Mouse (Mus musculus) CH12.LX (cell line): ENCODE measurements around the gene Hist1h3b. TPM values are rescaled to one million over a fixed set of nuclear protein-coding genes. Genes with fewer than 3 reads are reported as not detected.
A peak's percentile ranks its signal among the peaks of the same experiment; 100 is the strongest.

Experiments used
- DNase-seq: peaks from one replicate; pipeline ENCODE4 v3.0.0-alpha.2; 2013; ENCODE audit errors: extremely low read depth
- H3K27ac ChIP-seq: 2 replicates; pipeline ENCODE4 v1.5.1; 2012; ENCODE audit warnings: low read depth, mild to moderate bottlenecking, control low read depth, moderate library complexity; ENCODE audit not compliant: insufficient read depth
- H3K27me3 ChIP-seq: replicated peaks from 2 replicates; pipeline ENCODE3; 2012; ENCODE audit warnings: inconsistent platforms
- H3K36me3 ChIP-seq, 2 experiments: replicated peaks in 1 of 2; 2 replicates each; pipeline versions ENCODE3 to v1.6.1; 2012; ENCODE audit warnings: inconsistent platforms in 1 of 2, low read length in 1 of 2, mild to moderate bottlenecking in 1 of 2, mixed read lengths in 1 of 2, moderate library complexity in 1 of 2; ENCODE audit not compliant: control insufficient read depth in 1 of 2, insufficient read depth in 1 of 2
- H3K4me1 ChIP-seq, 2 experiments: 2 replicates each; pipeline ENCODE4 v1.6.1; 2012; ENCODE audit warnings: inconsistent platforms in 1 of 2, moderate library complexity in 1 of 2; ENCODE audit not compliant: insufficient read depth in 2 of 2, control insufficient read depth in 1 of 2
- H3K4me2 ChIP-seq: 2 replicates; pipeline ENCODE4 v1.6.1; 2012; ENCODE audit warnings: low read depth, mild to moderate bottlenecking, control low read depth; ENCODE audit not compliant: poor library complexity, insufficient read depth, severe bottlenecking
- H3K4me3 ChIP-seq, 3 experiments: fragments of 150-350 bp in 1 of 3; sonication (generic) in 1 of 3; replicated peaks in 1 of 3; 2 replicates each; pipeline versions ENCODE3 to v1.5.1; 2011 to 2012; ENCODE audit warnings: low read depth in 2 of 3, low read length in 2 of 3, mild to moderate bottlenecking in 2 of 3, moderate library complexity in 2 of 3, control low read depth in 1 of 3, improper control_type of control experiment in 1 of 3, inconsistent platforms in 1 of 3, mixed read lengths in 1 of 3; ENCODE audit not compliant: poor library complexity in 1 of 3
- H3K79me2 ChIP-seq: replicated peaks from 2 replicates; pipeline ENCODE4 v1.6.1; 2012; ENCODE audit warnings: mild to moderate bottlenecking, moderate library complexity; ENCODE audit not compliant: control insufficient read depth, poor library complexity, insufficient read depth, severe bottlenecking; ENCODE audit errors: extremely low read depth
- H3K9ac ChIP-seq: 2 replicates; pipeline ENCODE4 v1.6.1; 2012; ENCODE audit warnings: low read depth, mild to moderate bottlenecking, control low read depth, moderate library complexity; ENCODE audit not compliant: insufficient read depth
- H3K9me3 ChIP-seq: replicated peaks from 2 replicates; pipeline ENCODE3; 2012; ENCODE audit warnings: low read length, inconsistent platforms, mixed read lengths
- BHLHE40 ChIP-seq: IDR thresholded peaks from 2 replicates; pipeline ENCODE4 v1.6.1; 2011; ENCODE audit warnings: mild to moderate bottlenecking, low read depth, low read length, improper control_type of control experiment
- CHD1 ChIP-seq: IDR thresholded peaks from 2 replicates; pipeline ENCODE4 v1.6.1; 2012; ENCODE audit warnings: low read depth, low read length, improper control_type of control experiment, inconsistent platforms
- CHD2 ChIP-seq: IDR thresholded peaks from 2 replicates; pipeline ENCODE4 v1.6.1; 2011; ENCODE audit warnings: low read length, improper control_type of control experiment
- CTCF ChIP-seq, 2 experiments: IDR thresholded peaks in 1 of 2; conservative IDR thresholded peaks in 1 of 2; 2 replicates each; pipeline ENCODE4 v1.5.1; 2011 to 2012; ENCODE audit warnings: low read depth in 2 of 2, low read length in 2 of 2, improper control_type of control experiment in 1 of 2, inconsistent platforms in 1 of 2, mild to moderate bottlenecking in 1 of 2, moderate library complexity in 1 of 2
- E2F4 ChIP-seq: IDR thresholded peaks from 2 replicates; pipeline ENCODE4 v1.6.1; 2011; ENCODE audit warnings: low read depth, low read length, improper control_type of control experiment; ENCODE audit not compliant: insufficient replicate concordance
- ELF1 ChIP-seq: IDR thresholded peaks from 2 replicates; pipeline ENCODE4 v1.6.1; 2014; ENCODE audit warnings: low read depth, mild to moderate bottlenecking, inconsistent platforms, low read length, improper control_type of control experiment
- EP300 ChIP-seq: IDR thresholded peaks from 2 replicates; pipeline ENCODE4 v1.6.1; 2011; ENCODE audit warnings: low read length, improper control_type of control experiment
- ETS1 ChIP-seq: conservative IDR thresholded peaks from 2 replicates; pipeline ENCODE4 v1.6.1; 2012; ENCODE audit warnings: low read depth, mild to moderate bottlenecking, inconsistent platforms, low read length, improper control_type of control experiment, moderate library complexity
- GABPA ChIP-seq: IDR thresholded peaks from 2 replicates; pipeline ENCODE4 v1.6.1; 2012; ENCODE audit warnings: low read depth, low read length, improper control_type of control experiment, inconsistent platforms; ENCODE audit not compliant: insufficient replicate concordance
- HCFC1 ChIP-seq: IDR thresholded peaks from 2 replicates; pipeline ENCODE4 v1.6.1; 2012; ENCODE audit warnings: low read depth, mild to moderate bottlenecking, inconsistent platforms, low read length, improper control_type of control experiment
- IRF4 ChIP-seq: IDR thresholded peaks from 2 replicates; pipeline ENCODE4 v1.6.1; 2014; ENCODE audit warnings: low read depth, mild to moderate bottlenecking, inconsistent platforms, low read length, improper control_type of control experiment
- JUN ChIP-seq: IDR thresholded peaks from 2 replicates; pipeline ENCODE4 v1.6.1; 2011; ENCODE audit warnings: low read depth, mild to moderate bottlenecking, low read length, improper control_type of control experiment, moderate library complexity; ENCODE audit not compliant: insufficient read depth
- JUND ChIP-seq: conservative IDR thresholded peaks from 2 replicates; pipeline ENCODE4 v1.6.1; 2011; ENCODE audit warnings: low read depth, low read length, improper control_type of control experiment
- KAT2A ChIP-seq: IDR thresholded peaks from 2 replicates; pipeline ENCODE4 v1.6.1; 2012; ENCODE audit warnings: low read length, improper control_type of control experiment, inconsistent platforms; ENCODE audit not compliant: insufficient replicate concordance
- MAFK ChIP-seq: IDR thresholded peaks from 2 replicates; pipeline ENCODE4 v1.6.1; 2011; ENCODE audit warnings: low read length, improper control_type of control experiment; ENCODE audit not compliant: insufficient replicate concordance
- MAX ChIP-seq: IDR thresholded peaks from 2 replicates; pipeline ENCODE4 v1.6.1; 2011; ENCODE audit warnings: low read length, improper control_type of control experiment
- MAZ ChIP-seq: IDR thresholded peaks from 2 replicates; pipeline ENCODE4 v1.6.1; 2012; ENCODE audit warnings: low read depth, mild to moderate bottlenecking, inconsistent platforms, low read length, improper control_type of control experiment, moderate library complexity
- MEF2A ChIP-seq: IDR thresholded peaks from 2 replicates; pipeline ENCODE4 v1.6.1; 2014; ENCODE audit warnings: low read depth, mild to moderate bottlenecking, inconsistent platforms, low read length, improper control_type of control experiment, borderline replicate concordance
- MXI1 ChIP-seq: IDR thresholded peaks from 2 replicates; pipeline ENCODE4 v1.6.1; 2011; ENCODE audit warnings: mild to moderate bottlenecking, low read depth, low read length, improper control_type of control experiment
- MYC ChIP-seq: IDR thresholded peaks from 2 replicates; pipeline ENCODE4 v1.6.1; 2011; ENCODE audit warnings: low read depth, mild to moderate bottlenecking, improper control_type of control experiment, low read length
- NELFE ChIP-seq: IDR thresholded peaks from 2 replicates; pipeline ENCODE4 v1.6.1; 2011; ENCODE audit warnings: low read depth, low read length, improper control_type of control experiment
- NRF1 ChIP-seq: IDR thresholded peaks from 2 replicates; pipeline ENCODE4 v1.6.1; 2014; ENCODE audit warnings: low read depth, mild to moderate bottlenecking, inconsistent platforms, low read length, improper control_type of control experiment, moderate library complexity
- PAX5 ChIP-seq: IDR thresholded peaks from 2 replicates; pipeline ENCODE4 v1.6.1; 2012; ENCODE audit warnings: low read length, inconsistent platforms, mixed read lengths
- POLR2A ChIP-seq: IDR thresholded peaks from 2 replicates; pipeline ENCODE4 v1.6.1; 2011; ENCODE audit warnings: low read depth, mild to moderate bottlenecking, improper control_type of control experiment, low read length
- POLR2AphosphoS2 ChIP-seq: IDR thresholded peaks from 2 replicates; pipeline ENCODE4 v1.6.1; 2011; ENCODE audit warnings: low read depth, low read length, improper control_type of control experiment
- RAD21 ChIP-seq: IDR thresholded peaks from 2 replicates; pipeline ENCODE4 v1.6.1; 2011; ENCODE audit warnings: low read depth, mild to moderate bottlenecking, low read length, improper control_type of control experiment, moderate library complexity
- RCOR1 ChIP-seq: conservative IDR thresholded peaks from 2 replicates; pipeline ENCODE4 v1.6.1; 2012; ENCODE audit warnings: low read depth, mild to moderate bottlenecking, inconsistent platforms, low read length, improper control_type of control experiment
- SIN3A ChIP-seq: IDR thresholded peaks from 2 replicates; pipeline ENCODE4 v1.6.1; 2012; ENCODE audit warnings: low read length, improper control_type of control experiment, inconsistent platforms
- SMC3 ChIP-seq: IDR thresholded peaks from 2 replicates; pipeline ENCODE4 v1.6.1; 2011; ENCODE audit warnings: low read depth, low read length, improper control_type of control experiment
- TBP ChIP-seq: conservative IDR thresholded peaks from 2 replicates; pipeline ENCODE4 v1.6.1; 2011; ENCODE audit warnings: low read depth, low read length, improper control_type of control experiment
- TCF12 ChIP-seq: IDR thresholded peaks from 2 replicates; pipeline ENCODE4 v1.6.1; 2014; ENCODE audit warnings: low read depth, mild to moderate bottlenecking, inconsistent platforms, low read length, improper control_type of control experiment
- UBTF ChIP-seq: IDR thresholded peaks from 2 replicates; pipeline ENCODE4 v1.6.1; 2012; ENCODE audit warnings: low read depth, mild to moderate bottlenecking, inconsistent platforms, low read length, improper control_type of control experiment, moderate library complexity
- USF1 ChIP-seq: IDR thresholded peaks from 2 replicates; pipeline ENCODE4 v1.6.1; 2014; ENCODE audit warnings: low read depth, mild to moderate bottlenecking, inconsistent platforms, low read length, improper control_type of control experiment
- USF2 ChIP-seq: conservative IDR thresholded peaks from 2 replicates; pipeline ENCODE4 v1.6.1; 2011; ENCODE audit warnings: low read depth, low read length, improper control_type of control experiment
- ZC3H11A ChIP-seq: IDR thresholded peaks from 2 replicates; pipeline ENCODE4 v1.6.1; 2012; ENCODE audit warnings: low read depth, mild to moderate bottlenecking, inconsistent platforms, low read length, improper control_type of control experiment
- ZKSCAN1 ChIP-seq: IDR thresholded peaks from 2 replicates; pipeline ENCODE4 v1.6.1; 2012; ENCODE audit warnings: low read depth, inconsistent platforms, low read length, improper control_type of control experiment, borderline replicate concordance
- ZMIZ1 ChIP-seq: IDR thresholded peaks from 2 replicates; pipeline ENCODE4 v1.6.1; 2012; ENCODE audit warnings: low read depth, mild to moderate bottlenecking, inconsistent platforms, low read length, improper control_type of control experiment
- ZNF384 ChIP-seq: IDR thresholded peaks from 2 replicates; pipeline ENCODE4 v1.6.1; 2012; ENCODE audit warnings: low read depth, low read length, improper control_type of control experiment, inconsistent platforms
- dilution Hi-C: fragments of 300-500 bp; cut with MboI; formaldehyde crosslinking; loops from 2 replicates; pipeline ENCODE4 v1.14.3; 2020; ENCODE audit warnings: low sequenced_read_pairs; ENCODE audit not compliant: extremely low pct_unique_long_range_greater_than_20kb, extremely low pct_ligation_motif_present
- in situ Hi-C: fragments of 300-500 bp; cut with MboI; formaldehyde crosslinking; loops from 3 replicates; pipeline ENCODE4 v1.14.3; 2019; ENCODE audit warnings: low sequenced_read_pairs, low pct_ligation_motif_present, low pct_unique_long_range_greater_than_20kb, mixed read lengths
- polyA plus RNA-seq: library from polyadenylated mRNA; unstranded; fragments of >175 nt; gene quantifications from 2 replicates; pipeline ENCODE4 v1.2.1, GENCODE M21; 2012; ENCODE audit warnings: low read depth; ENCODE audit not compliant: insufficient read length
- total RNA-seq, 2 experiments: library from RNA; depleted of rRNA; stranded (reverse); fragments of 300-350 nt in 1 of 2; fragments of >200 nt in 1 of 2; gene quantifications; 2 replicates each; pipeline ENCODE4 v1.2.3; 2012 to 2014

Gene Hist1h3b
- total and polyA plus RNA-seq, 3 experiments, result 5.5 to 2,096 (median 44.0) TPM

DNA sequence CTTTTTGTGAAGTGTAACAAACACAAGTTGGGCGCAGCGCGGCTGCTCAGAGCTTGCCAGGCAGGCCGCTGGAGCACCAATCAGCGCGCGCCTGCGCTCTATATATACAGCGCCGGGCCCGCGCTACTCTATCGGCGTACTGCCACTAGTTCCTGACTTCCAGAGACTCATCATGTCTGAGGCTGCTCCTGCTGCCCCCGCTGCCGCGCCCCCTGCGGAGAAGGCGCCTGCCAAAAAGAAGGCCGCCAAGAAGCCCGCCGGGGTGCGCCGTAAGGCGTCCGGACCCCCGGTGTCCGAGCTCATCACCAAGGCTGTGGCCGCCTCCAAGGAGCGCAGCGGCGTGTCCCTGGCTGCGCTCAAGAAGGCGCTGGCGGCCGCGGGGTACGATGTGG, 13.4 kb upstream of the Hist1h3b start, which contains the start of gene Hist1h1c:
Hist1h1c (plus strand) TSS at position 132 of the 392 bp plus-strand sequence.
- H3K36me3 ChIP-seq, result no peaks in the 10 kb centered on the region
- H3K27me3 ChIP-seq, result no peaks in the 10 kb centered on the region
- H3K9me3 ChIP-seq, result no peaks in the 10 kb centered on the region
- peak within 1 kb of the TSS; percentile 95 for H3K27ac ChIP-seq
- H3K4me1 ChIP-seq, result peaks cover 3 to 26% of the 10 kb centered on the region in 2 experiments; a peak in 3 of 4 replicates
- H3K4me3 ChIP-seq, result peak within 1 kb of the TSS; percentile 54 to 74 (median 54)
- peak within 1 kb of the TSS; percentile 100 for H3K9ac ChIP-seq
- H3K4me2 ChIP-seq, result peak within 1 kb of the TSS; percentile 61
- H3K79me2 ChIP-seq, result no peaks in the 10 kb centered on the region
- TF ChIP-seq GABPA (no peak), JUN (no peak), POLR2A (peak; percentile 95), USF2 (no peak), RCOR1 (peak; percentile 90; the same call in 1 of the 2 replicates), BHLHE40 (peak; percentile 29; the same call in 1 of the 2 replicates), PAX5 (no peak), MXI1 (no peak; the same call in 1 of the 2 replicates), RAD21 (no peak), ZMIZ1 (peak; percentile 100), JUND (no peak), E2F4 (peak; percentile 45; the same call in 1 of the 2 replicates), TBP (peak; percentile 98), POLR2AphosphoS2 (peak; percentile 19; the same call in 1 of the 2 replicates), IRF4 (0 out of 2 replicates have a peak, but pooled peaks have one; percentile 46), EP300 (no peak), USF1 (no peak; the same call in 1 of the 2 replicates), MAX (no peak; the same call in 1 of the 2 replicates), SMC3 (no peak), CHD1 (no peak), UBTF (no peak; the same call in 1 of the 2 replicates), KAT2A (0 out of 2 replicates have a peak, but pooled peaks have one; percentile 64), ETS1 (peak; percentile 19; the same call in 1 of the 2 replicates), NELFE (peak; percentile 100), MEF2A (peak; percentile 59; the same call in 1 of the 2 replicates), MAFK (no peak), ZNF384 (no peak), CTCF (conservative IDR thresholded peaks at IDR 0.05 in 1 of 2, IDR thresholded peaks at IDR 0.05 in 1 of 2; ENCODE audit: low read depth in 2 of 2, low read length in 2 of 2) (peak in 1 of 2 experiments; percentile 10; a peak in 1 of 4 replicates), ZC3H11A (no peak), ZKSCAN1 (no peak), SIN3A (peak; percentile 21; the same call in 1 of the 2 replicates), MYC (no peak), MAZ (peak; percentile 85), NRF1 (peak; percentile 66), HCFC1 (peak; percentile 64; the same call in 1 of the 2 replicates), CHD2 (peak; percentile 37), TCF12 (peak; percentile 100), ELF1 (peak; percentile 42; the same call in 1 of the 2 replicates)
- TF ChIP-seq, all 38 proteins: peak for 20
- in situ Hi-C loops (loop anchor here (5.0 kb wide), 1 partner anchor 36 kb away; no protein-coding TSS in a partner anchor), dilution Hi-C loops (no loop called here)
- DNase-seq, result peak; percentile 91
